Mouse (Mus musculus): ENCODE data around the gene Larp1. TPM values are rescaled to one million over a fixed set of nuclear protein-coding genes. Genes with fewer than 3 reads are reported as not detected.

The Larp1 gene
- total RNA-seq, 2 experiments from 2014 or later = 97.6 to 98.8 TPM

- peak; percentile 35 for DNase-seq (ENCODE audit: low spot score)
Measured at GRCm38 (mm10) chr11:57998872-57999271, 10.0 kb upstream of the Larp1 start.

- DNase-seq (ENCODE audit: low spot score) = no peak
Measured at GRCm38 (mm10) chr11:58003126-58003525, 5.7 kb upstream of the Larp1 start.

DNA sequence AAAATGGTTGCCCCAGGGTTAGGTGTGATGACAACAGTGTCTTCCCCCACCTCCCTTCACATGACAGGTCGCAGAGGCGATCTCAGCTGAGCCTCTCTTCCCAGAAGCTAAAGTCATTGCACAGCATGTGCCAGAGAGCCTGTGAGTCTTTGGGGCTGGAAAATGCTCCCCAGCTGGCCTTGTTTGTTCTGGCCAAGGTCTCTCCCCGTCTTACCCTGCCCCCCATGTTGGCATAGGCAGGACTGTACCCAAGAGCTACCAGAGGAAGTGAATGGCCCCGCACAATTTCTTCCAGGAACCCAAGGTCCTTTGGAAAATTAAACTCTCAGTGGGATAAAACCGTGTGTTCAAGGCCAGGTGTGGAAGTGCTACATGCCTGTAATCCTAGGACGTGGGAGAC lies 5.1 kb upstream of the Larp1 start:
- no peak for DNase-seq (ENCODE audit: low spot score)

DNA sequence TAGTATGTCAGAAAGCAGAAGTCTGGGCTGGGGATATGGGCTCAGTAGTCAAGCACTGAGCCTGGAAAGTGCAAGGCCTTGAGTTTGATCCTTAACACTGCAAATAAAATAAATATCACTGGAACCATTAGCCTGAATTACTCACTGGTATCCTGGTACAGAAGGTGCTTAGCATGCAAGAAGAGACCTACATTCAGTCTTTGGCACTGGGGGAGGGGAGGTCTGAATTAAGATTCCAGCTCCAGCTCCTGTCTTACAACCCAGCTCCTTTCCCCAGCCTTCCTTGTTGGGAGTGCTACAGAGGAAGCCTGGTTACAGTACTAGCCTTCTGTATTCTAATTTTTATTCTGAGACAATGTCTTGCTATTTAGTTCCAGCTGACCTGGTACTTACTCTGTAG lies 3.8 kb upstream of the Larp1 start:
- DNase-seq (ENCODE audit: low spot score) = no peak

DNA sequence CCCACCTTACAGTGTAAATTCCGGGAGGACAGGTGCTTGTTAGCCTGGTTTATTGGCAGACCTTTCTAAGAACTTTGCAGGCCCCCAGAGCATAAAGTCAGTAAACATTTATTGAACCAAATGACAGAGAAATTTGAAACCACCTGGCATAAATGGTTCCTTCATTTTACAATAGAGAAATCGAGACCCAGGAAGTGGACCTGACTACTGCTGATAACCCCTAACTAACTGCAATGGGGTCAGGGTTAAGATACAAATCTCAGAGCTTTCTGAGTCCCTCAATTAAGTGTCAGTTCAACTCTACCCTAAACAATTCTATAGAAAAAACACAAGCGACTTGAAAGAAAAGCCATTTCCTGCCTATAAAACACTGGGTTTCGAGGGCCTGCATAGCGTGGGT lies 851 bp upstream of the Larp1 start:
- DNase-seq (ENCODE audit: low spot score) = no peak

DNA sequence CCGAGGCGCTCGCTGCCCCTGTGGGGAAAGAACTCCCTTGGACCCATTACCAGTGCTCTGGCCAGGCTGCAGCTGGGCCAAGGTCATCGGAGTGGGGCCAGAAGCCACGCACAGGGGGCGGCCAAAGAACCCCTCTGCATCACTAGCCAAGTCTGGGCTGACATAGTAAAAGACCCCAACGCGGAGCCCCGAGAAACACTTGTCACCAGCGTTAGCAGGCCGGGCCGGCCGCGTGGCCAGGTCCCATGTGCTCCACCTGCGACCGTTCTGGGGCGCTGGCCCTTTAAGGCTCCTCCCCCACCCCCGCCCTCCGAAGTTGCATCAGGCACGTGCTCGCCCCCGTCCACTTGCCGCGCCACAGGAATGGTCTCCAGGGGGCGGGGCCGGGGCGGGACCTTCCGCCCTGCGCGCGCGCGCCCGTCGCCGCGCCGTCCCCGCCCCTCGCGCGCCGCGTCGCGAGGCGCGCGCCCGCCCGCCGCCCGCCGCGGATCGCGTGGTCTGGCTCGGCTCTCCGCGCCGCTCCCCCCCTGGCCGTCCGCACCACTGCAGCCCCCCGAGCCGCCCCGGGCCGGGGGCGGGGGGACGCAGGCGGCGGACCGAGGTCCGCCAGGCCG lies 320 bp upstream of the Larp1 start:
- DNase-seq (ENCODE audit: low spot score) = peak; percentile 79

DNA sequence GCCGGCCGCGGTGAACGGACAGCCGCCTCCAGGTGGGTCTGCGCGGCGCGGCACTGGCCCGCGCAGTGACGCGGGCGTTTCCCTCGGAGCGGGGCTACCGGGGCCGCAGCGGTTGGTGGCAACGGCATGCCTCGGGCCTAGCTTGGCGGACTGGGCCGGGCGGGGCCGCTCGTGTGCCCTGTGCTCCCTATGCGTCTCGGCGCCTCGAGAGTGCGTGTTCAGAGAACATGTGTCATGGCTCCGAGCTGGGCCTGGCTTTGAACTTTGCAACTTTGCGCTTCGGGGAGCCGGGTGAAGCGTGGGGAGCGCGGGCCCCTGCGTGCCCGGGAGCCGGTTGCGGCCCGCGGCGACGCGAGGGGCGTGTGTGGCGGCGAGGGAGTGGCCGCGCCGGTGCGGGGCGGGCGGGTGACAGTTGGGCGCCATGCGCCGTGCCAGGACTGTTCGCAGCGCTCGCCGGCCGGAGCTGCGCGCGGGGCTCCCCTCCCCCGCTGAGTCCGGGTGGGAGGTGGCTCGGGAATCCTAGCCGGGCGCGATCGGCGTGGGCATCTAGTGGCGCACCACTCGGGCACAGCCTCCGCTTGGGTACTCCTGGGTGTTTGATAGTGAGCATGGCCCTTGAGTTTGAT lies 765 bp downstream of the Larp1 start:
- peak; percentile 62 for DNase-seq (ENCODE audit: low spot score)

DNA sequence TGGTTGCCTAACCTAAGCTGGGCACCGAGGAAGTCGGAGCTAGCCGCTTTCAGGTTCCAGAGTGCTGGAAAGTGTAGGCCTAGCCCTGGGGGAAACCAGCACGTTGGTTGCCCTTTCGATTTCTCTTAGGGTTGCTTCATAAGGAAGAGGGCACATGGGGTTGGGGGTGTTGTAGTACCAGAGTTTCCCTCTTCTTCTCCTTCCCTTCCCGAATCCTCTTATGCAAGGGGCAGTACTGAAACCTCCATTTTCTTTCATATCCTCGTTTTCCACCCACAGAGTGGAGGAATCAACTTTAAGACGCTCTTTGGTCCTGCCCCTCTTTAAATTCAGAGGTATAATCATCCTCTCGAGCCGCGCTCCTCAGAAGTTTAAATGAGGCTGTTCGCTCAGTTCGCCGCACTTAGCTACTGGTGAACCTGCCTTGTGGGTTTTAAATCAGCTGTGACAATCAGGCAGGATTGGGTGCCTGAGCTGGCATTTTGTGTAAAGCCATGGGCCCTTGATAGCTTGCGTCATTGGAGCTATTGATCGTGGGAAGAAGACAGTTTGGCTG lies 1.4 kb downstream of the Larp1 start:
- peak; percentile 33 for DNase-seq (ENCODE audit: low spot score)

- peak; percentile 25 for DNase-seq (ENCODE audit: low spot score)
Measured at GRCm38 (mm10) chr11:58010930-58011329, 2.1 kb downstream of the Larp1 start.

- no peak for DNase-seq (ENCODE audit: low spot score)
Measured at GRCm38 (mm10) chr11:58011813-58012212, 2.9 kb downstream of the Larp1 start.

- DNase-seq (ENCODE audit: low spot score) = no peak
Measured at GRCm38 (mm10) chr11:58012674-58013073, 3.8 kb downstream of the Larp1 start.

- no peak for DNase-seq (ENCODE audit: low spot score)
Measured at GRCm38 (mm10) chr11:58013100-58013499, 4.2 kb downstream of the Larp1 start.

GRCm38 (mm10) chr11:58014604-58015003 lies 5.7 kb downstream of the Larp1 start:
- no peak for DNase-seq (ENCODE audit: low spot score)

DNA sequence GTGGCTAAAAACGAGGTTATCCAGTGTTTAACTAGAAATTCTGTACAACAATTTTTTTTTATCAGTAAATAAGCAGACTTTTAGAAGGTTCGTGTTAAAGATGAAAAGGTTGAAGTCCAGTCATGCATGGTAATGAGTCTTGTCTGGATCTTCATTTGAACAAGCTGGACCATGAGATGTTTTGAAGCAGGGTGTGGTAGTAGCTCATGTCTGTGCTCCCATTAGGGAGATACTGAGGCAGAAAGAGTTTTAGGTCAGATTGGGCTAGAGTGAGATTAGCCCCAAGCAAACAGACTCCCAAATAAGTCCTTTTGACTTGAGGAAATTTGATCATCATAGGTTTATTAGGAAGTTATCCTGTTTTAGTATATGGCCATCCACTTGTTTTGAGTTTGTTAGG lies 6.5 kb downstream of the Larp1 start:
- DNase-seq (ENCODE audit: low spot score) = no peak

- no peak for DNase-seq (ENCODE audit: low spot score)
Measured at GRCm38 (mm10) chr11:58016371-58016770, 7.5 kb downstream of the Larp1 start.

GRCm38 (mm10) chr11:58017422-58017821 lies 8.6 kb downstream of the Larp1 start:
- no peak for DNase-seq (ENCODE audit: low spot score)

GRCm38 (mm10) chr11:58018287-58018686 lies 9.4 kb downstream of the Larp1 start:
- peak; percentile 53 for DNase-seq (ENCODE audit: low spot score)

DNA sequence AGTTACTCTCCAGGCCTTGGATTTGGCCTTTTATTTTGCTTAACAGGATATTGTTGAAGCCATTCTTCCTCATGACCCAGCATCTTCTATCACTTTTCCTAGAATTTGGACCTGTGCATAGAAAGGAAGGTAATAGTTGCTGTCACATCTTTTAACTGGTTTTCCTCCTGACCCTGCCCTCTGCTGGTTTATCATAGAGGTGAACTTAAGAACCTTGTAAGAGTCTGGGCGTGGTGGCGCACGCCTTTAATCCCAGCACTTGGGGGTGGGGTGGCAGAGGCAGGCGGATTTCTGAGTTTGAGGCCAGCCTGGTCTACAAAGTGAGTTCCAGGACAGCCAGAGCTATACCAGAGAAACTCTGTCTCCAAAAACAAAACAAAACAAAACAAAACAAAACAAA lies 9.8 kb downstream of the Larp1 start:
- DNase-seq (ENCODE audit: low spot score) = no peak

DNA sequence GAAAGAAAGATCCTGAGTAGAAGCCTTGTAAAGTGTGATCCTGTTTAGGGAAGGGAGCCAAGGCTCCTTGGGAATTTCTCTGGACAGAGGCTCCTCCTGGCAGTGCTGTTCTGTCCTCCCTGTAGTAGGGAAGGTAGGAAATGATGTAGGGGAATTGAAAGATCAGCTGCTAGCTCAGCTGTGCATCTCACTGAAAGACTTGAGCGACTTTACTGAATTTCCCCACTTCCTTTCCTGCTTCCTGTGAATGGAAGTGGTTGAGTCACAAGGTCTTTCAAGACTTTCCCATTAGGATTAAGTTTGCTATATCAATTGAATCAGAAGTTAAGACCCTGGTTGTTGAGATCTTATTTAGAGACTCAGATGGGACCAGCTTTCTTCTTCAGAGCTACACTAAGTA lies 12.2 kb downstream of the Larp1 start:
- no peak for DNase-seq (ENCODE audit: low spot score)

GRCm38 (mm10) chr11:58021618-58022017 lies 12.8 kb downstream of the Larp1 start:
- DNase-seq (ENCODE audit: low spot score) = no peak

- no peak for DNase-seq (ENCODE audit: low spot score)
Measured at GRCm38 (mm10) chr11:58024271-58024670, 15.4 kb downstream of the Larp1 start.

- DNase-seq (ENCODE audit: low spot score) = no peak
Measured at GRCm38 (mm10) chr11:58024671-58025070, 15.8 kb downstream of the Larp1 start.

GRCm38 (mm10) chr11:58025881-58026280 lies 17.0 kb downstream of the Larp1 start:
- DNase-seq (ENCODE audit: low spot score) = no peak

All from gastrocnemius, adult 18-20 months (tissue).